Mouse (Mus musculus) intestine, embryonic 15.5 days (tissue): ENCODE measurements around the gene G2e3. TPM values are rescaled to one million over a fixed set of nuclear protein-coding genes. Genes with fewer than 3 reads are reported as not detected.

Experiments used
- ATAC-seq: fragments of 200-750 bp; cut with Nextera tagmentation; 2 replicates; pipeline ENCODE4 v1.8.0; 2017; ENCODE audit warnings: moderate TSS enrichment, moderate library complexity
- H3K27ac ChIP-seq: fragments of 300-500 bp; sonication (generic); 2 replicates; pipeline ENCODE4 v1.5.1; 2015; ENCODE audit warnings: mild to moderate bottlenecking, inconsistent platforms
- H3K27me3 ChIP-seq: fragments of 300-500 bp; sonication (generic); replicated peaks from 2 replicates; pipeline ENCODE4 v1.6.1; 2015; ENCODE audit warnings: inconsistent platforms
- H3K36me3 ChIP-seq: fragments of 300-500 bp; sonication (generic); 2 replicates; pipeline ENCODE4 v1.6.1; 2015; ENCODE audit warnings: inconsistent platforms
- H3K4me1 ChIP-seq: fragments of 300-500 bp; sonication (generic); replicated peaks from 2 replicates; pipeline ENCODE4 v1.6.1; 2015; ENCODE audit warnings: inconsistent platforms
- H3K4me2 ChIP-seq: fragments of 300-500 bp; sonication (generic); replicated peaks from 2 replicates; pipeline ENCODE4 v1.6.1; 2015; ENCODE audit warnings: mild to moderate bottlenecking, inconsistent platforms
- H3K4me3 ChIP-seq: fragments of 300-500 bp; sonication (generic); replicated peaks from 2 replicates; pipeline ENCODE4 v1.5.1; 2015; ENCODE audit warnings: inconsistent platforms
- H3K9ac ChIP-seq: fragments of 300-500 bp; sonication (generic); 2 replicates; pipeline ENCODE4 v1.6.1; 2015; ENCODE audit warnings: inconsistent platforms
- H3K9me3 ChIP-seq: fragments of 300-500 bp; sonication (generic); 2 replicates; pipeline ENCODE4 v1.6.1; 2016; ENCODE audit warnings: inconsistent platforms
- WGBS: fragments of 180-500 bp; shearing (Covaris S2); methylation state at CpG from one replicate; pipeline ENCODE4 v1.1.7; 2015; 5-methylcytosine and 5-hydroxymethylcytosine counted together
- polyA plus RNA-seq: library from polyadenylated mRNA; unstranded; fragments of >200 nt; fragmentation: Nextera tagmentation; extraction: Ambion mirVana; gene quantifications from 2 replicates; pipeline ENCODE4 v1.2.1, GENCODE M21; 2015

Gene G2e3
- 26.4 and 29.6 TPM in 2 replicates for polyA plus RNA-seq

GRCm38 (mm10) chr12:51347988-51348697 is at the start of gene G2e3:
Gene G2e3, plus strand, starts transcription at chr12:51348061.
- H3K4me3 ChIP-seq = peak within 1 kb of the TSS; percentile 87
- H3K9ac ChIP-seq = peak within 1 kb of the TSS; percentile 84
- peak; percentile 97 for ATAC-seq
- no peaks in the 10 kb centered on the region for H3K27me3 ChIP-seq
- peak within 1 kb of the TSS; percentile 59 for H3K4me2 ChIP-seq
- under 1% methylated on average over 70 of the region's 70 CpGs for WGBS
- peaks cover 4% of the 10 kb centered on the region; the same call in 1 of the 2 replicates for H3K4me1 ChIP-seq
- peak within 1 kb of the TSS; percentile 93 for H3K27ac ChIP-seq
- no peaks in the 10 kb centered on the region for H3K9me3 ChIP-seq
- peaks cover 4% of the 10 kb centered on the region; the same call in 1 of the 2 replicates for H3K36me3 ChIP-seq

- no peak for ATAC-seq
Observed at GRCm38 (mm10) chr12:51323604-51324003, 24.3 kb upstream of the G2e3 start.

GRCm38 (mm10) chr12:51326819-51327218 is 21.0 kb upstream of the G2e3 start:
- Histone ChIP-seq H3K27me3 (no peaks in the 10 kb centered on the region), H3K9me3 (no peaks in the 10 kb centered on the region), H3K9ac (no peak overlapping the region), H3K36me3 (no peaks in the 10 kb centered on the region), H3K27ac (no peak overlapping the region), H3K4me3 (no peak overlapping the region), H3K4me1 (no peaks in the 10 kb centered on the region), H3K4me2 (no peak overlapping the region)
- ATAC-seq = no peak
- WGBS = 84% methylated on average over 3 of the region's 3 CpGs

More at GRCm38 (mm10) chr12:51323604-51324003, 24.3 kb upstream of the G2e3 start:
- no peak overlapping the region for H3K27ac ChIP-seq
- no peaks in the 10 kb centered on the region for H3K36me3 ChIP-seq
- H3K4me1 ChIP-seq = no peaks in the 10 kb centered on the region
- no peak overlapping the region for H3K9ac ChIP-seq
- 82% methylated on average over 3 of the region's 3 CpGs for WGBS
- H3K27me3 ChIP-seq = no peaks in the 10 kb centered on the region
- H3K4me2 ChIP-seq = no peak overlapping the region
- no peaks in the 10 kb centered on the region for H3K9me3 ChIP-seq
- H3K4me3 ChIP-seq = no peak overlapping the region

- H3K27ac ChIP-seq = no peak overlapping the region
- no peaks in the 10 kb centered on the region for H3K36me3 ChIP-seq
- H3K9me3 ChIP-seq = no peaks in the 10 kb centered on the region
- H3K27me3 ChIP-seq = no peaks in the 10 kb centered on the region
- no peak overlapping the region for H3K4me2 ChIP-seq
- 69% methylated on average over 1 of the region's 1 CpGs for WGBS
- H3K9ac ChIP-seq = no peak overlapping the region
- H3K4me3 ChIP-seq = no peak overlapping the region
- ATAC-seq = peak; percentile 80
- H3K4me1 ChIP-seq = no peaks in the 10 kb centered on the region
Observed at GRCm38 (mm10) chr12:51337014-51337413, 10.8 kb upstream of the G2e3 start.

GRCm38 (mm10) chr12:51346121-51346520 is 1.7 kb upstream of the G2e3 start:
- H3K4me1 ChIP-seq = peaks cover 4% of the 10 kb centered on the region; the same call in 1 of the 2 replicates
- no peaks in the 10 kb centered on the region for H3K36me3 ChIP-seq
- no peak overlapping the region for H3K27ac ChIP-seq
- H3K4me2 ChIP-seq = no peak overlapping the region
- peak; percentile 30 for ATAC-seq
- no peak overlapping the region for H3K9ac ChIP-seq
- H3K4me3 ChIP-seq = no peak overlapping the region
- no peaks in the 10 kb centered on the region for H3K9me3 ChIP-seq
- H3K27me3 ChIP-seq = no peaks in the 10 kb centered on the region
- 44% methylated on average over 4 of the region's 4 CpGs for WGBS

- Histone ChIP-seq H3K27me3 (no peaks in the 10 kb centered on the region), H3K9ac (peak overlapping the region; percentile 84), H3K9me3 (no peaks in the 10 kb centered on the region), H3K27ac (peak overlapping the region; percentile 93), H3K4me3 (peak overlapping the region; percentile 87), H3K4me2 (peak overlapping the region; percentile 59), H3K4me1 (peaks cover 4% of the 10 kb centered on the region; the same call in 1 of the 2 replicates), H3K36me3 (peaks cover 6% of the 10 kb centered on the region; the same call in 1 of the 2 replicates)
- peak; percentile 8; the same call in 1 of the 2 replicates for ATAC-seq
- under 1% methylated on average over 10 of the region's 10 CpGs for WGBS
Observed at GRCm38 (mm10) chr12:51348698-51348998, 787 bp downstream of the G2e3 start.

- no peaks in the 10 kb centered on the region for H3K4me1 ChIP-seq
- no peak overlapping the region for H3K4me3 ChIP-seq
- H3K36me3 ChIP-seq = peaks cover 13% of the 10 kb centered on the region
- H3K27ac ChIP-seq = no peak overlapping the region
- 79% methylated on average over 8 of the region's 8 CpGs for WGBS
- H3K27me3 ChIP-seq = no peaks in the 10 kb centered on the region
- no peak overlapping the region for H3K9ac ChIP-seq
- ATAC-seq = no peak
- no peak overlapping the region for H3K4me2 ChIP-seq
- no peaks in the 10 kb centered on the region for H3K9me3 ChIP-seq
Observed at GRCm38 (mm10) chr12:51355296-51355695, 7.4 kb downstream of the G2e3 start.

- no peak overlapping the region for H3K9ac ChIP-seq
- H3K27ac ChIP-seq = no peak overlapping the region
- H3K36me3 ChIP-seq = peaks cover 27% of the 10 kb centered on the region
- no peak overlapping the region for H3K4me3 ChIP-seq
- H3K4me1 ChIP-seq = no peaks in the 10 kb centered on the region
- no peak overlapping the region for H3K4me2 ChIP-seq
- H3K27me3 ChIP-seq = no peaks in the 10 kb centered on the region
- no peak for ATAC-seq
- H3K9me3 ChIP-seq = no peaks in the 10 kb centered on the region
Observed at GRCm38 (mm10) chr12:51361294-51361693, 13.4 kb downstream of the G2e3 start.

- Histone ChIP-seq H3K27me3 (no peaks in the 10 kb centered on the region), H3K27ac (no peak overlapping the region), H3K9me3 (no peaks in the 10 kb centered on the region), H3K36me3 (peaks cover 27% of the 10 kb centered on the region), H3K4me3 (no peak overlapping the region), H3K9ac (no peak overlapping the region), H3K4me1 (no peaks in the 10 kb centered on the region), H3K4me2 (no peak overlapping the region)
- ATAC-seq = no peak
- 100% methylated on average over 1 of the region's 1 CpGs for WGBS
Observed at GRCm38 (mm10) chr12:51362898-51363297, 15.0 kb downstream of the G2e3 start.

- Histone ChIP-seq H3K4me1 (no peaks in the 10 kb centered on the region), H3K9me3 (no peaks in the 10 kb centered on the region), H3K27me3 (no peaks in the 10 kb centered on the region), H3K36me3 (peaks cover 25% of the 10 kb centered on the region), H3K27ac (no peak overlapping the region), H3K9ac (no peak overlapping the region), H3K4me3 (no peak overlapping the region), H3K4me2 (no peak overlapping the region)
- ATAC-seq = no peak
- 96% methylated on average over 3 of the region's 3 CpGs for WGBS
Observed at GRCm38 (mm10) chr12:51368504-51368903, 20.6 kb downstream of the G2e3 start.

GRCm38 (mm10) chr12:51377003-51377887 is 29.4 kb downstream of the G2e3 start, which contains the start of gene Scfd1:
Gene Scfd1, plus strand, starts transcription at chr12:51377510.
- peak within 1 kb of the TSS; percentile 56 for H3K4me2 ChIP-seq
- no peaks in the 10 kb centered on the region for H3K27me3 ChIP-seq
- H3K9ac ChIP-seq = peak within 1 kb of the TSS; percentile 74
- no peaks in the 10 kb centered on the region for H3K9me3 ChIP-seq
- no peaks in the 10 kb centered on the region for H3K4me1 ChIP-seq
- H3K36me3 ChIP-seq = no peaks in the 10 kb centered on the region
- peak; percentile 100 for ATAC-seq
- under 1% methylated on average over 34 of the region's 34 CpGs for WGBS
- peak within 1 kb of the TSS; percentile 75 for H3K27ac ChIP-seq
- peak within 1 kb of the TSS; percentile 62 for H3K4me3 ChIP-seq

- H3K4me3 ChIP-seq = peak overlapping the region; percentile 62
- H3K9ac ChIP-seq = peak overlapping the region; percentile 74
- H3K4me1 ChIP-seq = no peaks in the 10 kb centered on the region
- H3K27me3 ChIP-seq = no peaks in the 10 kb centered on the region
- ATAC-seq = no peak
- H3K9me3 ChIP-seq = no peaks in the 10 kb centered on the region
- peak overlapping the region; percentile 75 for H3K27ac ChIP-seq
- peak overlapping the region; percentile 56 for H3K4me2 ChIP-seq
- 15% methylated on average over 6 of the region's 6 CpGs for WGBS
- no peaks in the 10 kb centered on the region for H3K36me3 ChIP-seq
Observed at GRCm38 (mm10) chr12:51377888-51378190, 30.0 kb downstream of the G2e3 start.
